Mouse (Mus musculus) MEL (cell line): Measurements from ENCODE around the gene Psmd9. TPM values are rescaled to one million over a fixed set of nuclear protein-coding genes. Genes with fewer than 3 reads are reported as not detected.

Experiments
- DNase-seq: peaks from one replicate; pipeline ENCODE4 v3.0.0; 2011; ENCODE audit warnings: low read depth, low spot score
- H3K27ac ChIP-seq: 2 replicates; pipeline ENCODE4 v1.5.1; 2012; ENCODE audit warnings: low read depth, mild to moderate bottlenecking, control low read depth, low read length, moderate library complexity; ENCODE audit not compliant: control insufficient read depth
- H3K27me3 ChIP-seq, 2 experiments: fragments of 150-350 bp in 1 of 2; sonication (generic) in 1 of 2; 2 replicates each; pipeline ENCODE4 v1.6.1; 2012; ENCODE audit warnings: low read length in 2 of 2, mild to moderate bottlenecking in 2 of 2, improper control_type of control experiment in 1 of 2, moderate library complexity in 1 of 2; ENCODE audit not compliant: insufficient read depth in 2 of 2, control insufficient read depth in 1 of 2
- H3K36me3 ChIP-seq, 2 experiments: 2 replicates each; pipeline ENCODE4 v1.6.1; 2012 to 2014; ENCODE audit warnings: low read length in 2 of 2, improper control_type of control experiment in 1 of 2, inconsistent platforms in 1 of 2, mild to moderate bottlenecking in 1 of 2; ENCODE audit not compliant: insufficient read depth in 2 of 2, control insufficient read depth in 1 of 2
- H3K4me1 ChIP-seq, 2 experiments: fragments of 150-350 bp in 1 of 2; sonication (generic) in 1 of 2; 2 replicates each; pipeline ENCODE4 v1.6.1; 2012; ENCODE audit warnings: low read length in 2 of 2, improper control_type of control experiment in 1 of 2, mild to moderate bottlenecking in 1 of 2; ENCODE audit not compliant: insufficient read depth in 2 of 2, control insufficient read depth in 1 of 2
- H3K4me3 ChIP-seq, 2 experiments: fragments of 150-350 bp in 1 of 2; sonication (generic) in 1 of 2; 2 replicates each; pipeline ENCODE4 v1.5.1; 2012; ENCODE audit warnings: low read depth in 2 of 2, low read length in 2 of 2, mild to moderate bottlenecking in 2 of 2, moderate library complexity in 2 of 2, control low read depth in 1 of 2, improper control_type of control experiment in 1 of 2; ENCODE audit not compliant: control insufficient read depth in 1 of 2, insufficient read depth in 1 of 2
- H3K79me2 ChIP-seq: 2 replicates; pipeline ENCODE4 v1.6.1; 2012; ENCODE audit warnings: mild to moderate bottlenecking, low read length, moderate library complexity; ENCODE audit not compliant: control insufficient read depth, poor library complexity, insufficient read depth
- H3K9ac ChIP-seq: 2 replicates; pipeline ENCODE4 v1.6.1; 2012; ENCODE audit warnings: low read depth, mild to moderate bottlenecking, control low read depth, low read length, moderate library complexity; ENCODE audit not compliant: control insufficient read depth, poor library complexity, severe bottlenecking
- H3K9me3 ChIP-seq: fragments of 150-350 bp; sonication (generic); replicated peaks from 2 replicates; pipeline ENCODE4 v1.6.1; 2012; ENCODE audit warnings: mild to moderate bottlenecking, low read length, improper control_type of control experiment, moderate library complexity; ENCODE audit not compliant: insufficient read depth
- BHLHE40 ChIP-seq: IDR thresholded peaks from 2 replicates; pipeline ENCODE4 v1.6.1; 2012; ENCODE audit warnings: low read depth, mild to moderate bottlenecking, inconsistent platforms, low read length, improper control_type of control experiment, borderline replicate concordance
- CHD1 ChIP-seq: IDR thresholded peaks from 2 replicates; pipeline ENCODE4 v1.6.1; 2012; ENCODE audit warnings: low read depth, mild to moderate bottlenecking, inconsistent platforms, low read length, improper control_type of control experiment
- CHD2 ChIP-seq: IDR thresholded peaks from 2 replicates; pipeline ENCODE4 v1.6.1; 2011; ENCODE audit warnings: low read length, improper control_type of control experiment
- E2F4 ChIP-seq: IDR thresholded peaks from 2 replicates; pipeline ENCODE4 v1.6.1; 2011; ENCODE audit warnings: low read depth, low read length, improper control_type of control experiment, borderline replicate concordance
- ELF1 ChIP-seq: IDR thresholded peaks from 2 replicates; pipeline ENCODE4 v1.6.1; 2014; ENCODE audit warnings: low read depth, mild to moderate bottlenecking, inconsistent platforms, low read length, improper control_type of control experiment, moderate library complexity
- EP300 ChIP-seq, 2 experiments: IDR thresholded peaks; 2 replicates each; pipeline ENCODE4 v1.6.1; 2011; ENCODE audit warnings: improper control_type of control experiment in 2 of 2, low read length in 2 of 2, low read depth in 1 of 2, mild to moderate bottlenecking in 1 of 2
- ETS1 ChIP-seq: IDR thresholded peaks from 2 replicates; pipeline ENCODE4 v1.6.1; 2012; ENCODE audit warnings: low read depth, mild to moderate bottlenecking, inconsistent platforms, low read length, improper control_type of control experiment, moderate library complexity
- GABPA ChIP-seq: IDR thresholded peaks from 2 replicates; pipeline ENCODE4 v1.6.1; 2012; ENCODE audit warnings: low read depth, mild to moderate bottlenecking, inconsistent platforms, low read length, improper control_type of control experiment, moderate library complexity
- GATA1 ChIP-seq: IDR thresholded peaks from 2 replicates; pipeline ENCODE4 v1.6.1; 2011; ENCODE audit warnings: low read depth, low read length, improper control_type of control experiment
- HCFC1 ChIP-seq: IDR thresholded peaks from 2 replicates; pipeline ENCODE4 v1.6.1; 2012; ENCODE audit warnings: low read depth, mild to moderate bottlenecking, inconsistent platforms, low read length, improper control_type of control experiment, moderate library complexity
- JUND ChIP-seq: IDR thresholded peaks from 2 replicates; pipeline ENCODE4 v1.6.1; 2011; ENCODE audit warnings: low read depth, mild to moderate bottlenecking, improper control_type of control experiment, low read length
- KAT2A ChIP-seq: conservative IDR thresholded peaks from 2 replicates; pipeline ENCODE4 v1.6.1; 2012; ENCODE audit warnings: low read depth, low read length, improper control_type of control experiment, inconsistent platforms
- MAFK ChIP-seq: IDR thresholded peaks from 2 replicates; pipeline ENCODE4 v1.6.1; 2011; ENCODE audit warnings: low read depth, mild to moderate bottlenecking, low read length, improper control_type of control experiment, borderline replicate concordance
- MAX ChIP-seq: IDR thresholded peaks from 2 replicates; pipeline ENCODE4 v1.6.1; 2011; ENCODE audit warnings: low read length, improper control_type of control experiment
- MAZ ChIP-seq: IDR thresholded peaks from 2 replicates; pipeline ENCODE4 v1.6.1; 2012; ENCODE audit warnings: low read depth, mild to moderate bottlenecking, inconsistent platforms, low read length, improper control_type of control experiment
- MEF2A ChIP-seq: IDR thresholded peaks from 2 replicates; pipeline ENCODE4 v1.6.1; 2014; ENCODE audit warnings: low read depth, mild to moderate bottlenecking, inconsistent platforms, low read length, improper control_type of control experiment; ENCODE audit not compliant: poor library complexity, insufficient replicate concordance, severe bottlenecking; ENCODE audit errors: extremely low read depth
- MXI1 ChIP-seq: IDR thresholded peaks from 2 replicates; pipeline ENCODE4 v1.6.1; 2011; ENCODE audit warnings: mild to moderate bottlenecking, low read depth, low read length, improper control_type of control experiment
- MYB ChIP-seq: IDR thresholded peaks from 2 replicates; pipeline ENCODE4 v1.6.1; 2011; ENCODE audit warnings: mild to moderate bottlenecking, low read depth, low read length, improper control_type of control experiment
- MYC ChIP-seq: IDR thresholded peaks from 2 replicates; pipeline ENCODE4 v1.6.1; 2011; ENCODE audit warnings: low read depth, mild to moderate bottlenecking, low read length, improper control_type of control experiment, moderate library complexity
- NELFE ChIP-seq: IDR thresholded peaks from 2 replicates; pipeline ENCODE4 v1.6.1; 2011; ENCODE audit warnings: low read depth, low read length, improper control_type of control experiment
- NRF1 ChIP-seq: IDR thresholded peaks from 2 replicates; pipeline ENCODE4 v1.6.1; 2014; ENCODE audit warnings: low read depth, mild to moderate bottlenecking, inconsistent platforms, low read length, improper control_type of control experiment, moderate library complexity; ENCODE audit not compliant: poor library complexity, insufficient read depth, severe bottlenecking
- POLR2A ChIP-seq, 2 experiments: IDR thresholded peaks; 2 replicates each; pipeline ENCODE4 v1.6.1; 2011 to 2012; ENCODE audit warnings: low read length in 2 of 2, mild to moderate bottlenecking in 2 of 2, control low read depth in 1 of 2, improper control_type of control experiment in 1 of 2, low read depth in 1 of 2, moderate library complexity in 1 of 2; ENCODE audit not compliant: control insufficient read depth in 1 of 2, insufficient read depth in 1 of 2, poor library complexity in 1 of 2
- RAD21 ChIP-seq: IDR thresholded peaks from 2 replicates; pipeline ENCODE4 v1.6.1; 2011; ENCODE audit warnings: mild to moderate bottlenecking, low read depth, low read length, improper control_type of control experiment
- RCOR1 ChIP-seq: IDR thresholded peaks from 2 replicates; pipeline ENCODE4 v1.6.1; 2012; ENCODE audit warnings: low read depth, mild to moderate bottlenecking, inconsistent platforms, low read length, improper control_type of control experiment
- SIN3A ChIP-seq: IDR thresholded peaks from 2 replicates; pipeline ENCODE4 v1.6.1; 2012; ENCODE audit warnings: low read length, improper control_type of control experiment, inconsistent platforms
- SMC3 ChIP-seq: IDR thresholded peaks from 2 replicates; pipeline ENCODE4 v1.6.1; 2011; ENCODE audit warnings: low read depth, low read length, improper control_type of control experiment
- TAL1 ChIP-seq: IDR thresholded peaks from 2 replicates; pipeline ENCODE4 v1.6.1; 2012; ENCODE audit warnings: mild to moderate bottlenecking, inconsistent platforms, low read length, moderate library complexity, mixed read lengths
- TBP ChIP-seq: IDR thresholded peaks from 2 replicates; pipeline ENCODE4 v1.8.0; 2011; ENCODE audit warnings: low read depth, low read length, improper control_type of control experiment
- UBTF ChIP-seq: IDR thresholded peaks from 2 replicates; pipeline ENCODE4 v1.6.1; 2012; ENCODE audit warnings: low read depth, mild to moderate bottlenecking, inconsistent platforms, low read length, improper control_type of control experiment, moderate library complexity, borderline replicate concordance; ENCODE audit not compliant: insufficient read depth
- USF1 ChIP-seq: IDR thresholded peaks from 2 replicates; pipeline ENCODE4 v1.6.1; 2014; ENCODE audit warnings: low read depth, mild to moderate bottlenecking, inconsistent platforms, low read length, improper control_type of control experiment, moderate library complexity
- USF2 ChIP-seq, 2 experiments: IDR thresholded peaks; 2 replicates each; pipeline ENCODE4 v1.6.1; 2011 to 2012; ENCODE audit warnings: improper control_type of control experiment in 2 of 2, low read length in 2 of 2, borderline replicate concordance in 1 of 2, inconsistent platforms in 1 of 2, low read depth in 1 of 2, mild to moderate bottlenecking in 1 of 2; ENCODE audit not compliant: insufficient read depth in 1 of 2
- ZC3H11A ChIP-seq: IDR thresholded peaks from 2 replicates; pipeline ENCODE4 v1.6.1; 2012; ENCODE audit warnings: low read depth, mild to moderate bottlenecking, inconsistent platforms, low read length, improper control_type of control experiment
- ZKSCAN1 ChIP-seq: IDR thresholded peaks from 2 replicates; pipeline ENCODE4 v1.6.1; 2012; ENCODE audit warnings: low read depth, mild to moderate bottlenecking, inconsistent platforms, low read length, improper control_type of control experiment, moderate library complexity
- ZMIZ1 ChIP-seq: IDR thresholded peaks from 2 replicates; pipeline ENCODE4 v1.6.1; 2012; ENCODE audit warnings: low read depth, mild to moderate bottlenecking, inconsistent platforms, low read length, improper control_type of control experiment, moderate library complexity
- ZNF384 ChIP-seq: IDR thresholded peaks from 2 replicates; pipeline ENCODE4 v1.6.1; 2012; ENCODE audit warnings: low read depth, mild to moderate bottlenecking, inconsistent platforms, low read length, improper control_type of control experiment
- polyA plus RNA-seq, 2 experiments: library from polyadenylated mRNA; stranded (reverse) in 1 of 2; unstranded in 1 of 2; fragments of >175 nt in 1 of 2; fragments of >200 nt in 1 of 2; gene quantifications; 2 replicates each; pipeline versions ENCODE4 v1.2.1 to v1.2.4; 2012; ENCODE audit warnings: low replicate concordance in 2 of 2, low read depth in 1 of 2; ENCODE audit not compliant: insufficient read length in 2 of 2, insufficient read depth in 1 of 2, missing spikeins in 1 of 2
- total RNA-seq: library from RNA; depleted of rRNA; stranded (reverse); fragments of 300-350 nt; gene quantifications from 2 replicates; pipeline ENCODE4 v1.2.3, GENCODE M21; 2012

Gene Psmd9
- total and polyA plus RNA-seq, 3 experiments, result 32.0 to 54.6 TPM; not detected in 1

GRCm38 (mm10) chr5:123132308-123133071 lies 36.7 kb upstream of the Psmd9 start, which contains the start of gene Rhof:
Rhof (minus strand) TSS chr5:123132692.
- DNase-seq, result peak; percentile 96
- H3K36me3 ChIP-seq, result peaks cover 0 to 43% of the 10 kb centered on the region in 2 experiments; a peak in 2 of 4 replicates
- TF ChIP-seq MAZ (0 out of 2 replicates have a peak, but pooled peaks have one; percentile 45), MAFK (no peak), CHD2 (no peak), EP300 (IDR thresholded peaks at IDR 0.05; ENCODE audit: low read depth in 1 of 2, low read length in 2 of 2) (no peak), RCOR1 (no peak), UBTF (0 out of 2 replicates have a peak, but pooled peaks have one; percentile 48), TBP (no peak), USF1 (no peak), HCFC1 (peak; percentile 49), ZMIZ1 (peak; percentile 64; the same call in 1 of the 2 replicates), GABPA (no peak), RAD21 (peak; percentile 54), MAX (0 out of 2 replicates have a peak, but pooled peaks have one; percentile 10), TAL1 (no peak), GATA1 (0 out of 2 replicates have a peak, but pooled peaks have one; percentile 25), USF2 (IDR thresholded peaks at IDR 0.05; ENCODE audit: borderline replicate concordance in 1 of 2, insufficient read depth in 1 of 2, low read depth in 1 of 2, low read length in 2 of 2) (no peak), E2F4 (no peak), MXI1 (no peak; the same call in 1 of the 2 replicates), NELFE (no peak), ETS1 (no peak), CHD1 (no peak), POLR2A (IDR thresholded peaks at IDR 0.05; ENCODE audit: control insufficient read depth in 1 of 2, insufficient read depth in 1 of 2, low read depth in 1 of 2, low read length in 2 of 2, poor library complexity in 1 of 2) (peak in 1 of 2 experiments; percentile 60; a peak in 2 of 4 replicates), ELF1 (no peak), NRF1 (0 out of 2 replicates have a peak, but pooled peaks have one; percentile 40), MYC (no peak), BHLHE40 (no peak), MYB (no peak), ZNF384 (0 out of 2 replicates have a peak, but pooled peaks have one; percentile 24), KAT2A (no peak), MEF2A (no peak), SIN3A (peak; percentile 34; the same call in 1 of the 2 replicates), ZKSCAN1 (no peak), ZC3H11A (peak; percentile 59), JUND (no peak), SMC3 (peak; percentile 74)

More at GRCm38 (mm10) chr5:123132308-123133071, 36.7 kb upstream of the Psmd9 start, which contains the start of gene Rhof:
- Histone ChIP-seq H3K9me3 (no peaks in the 10 kb centered on the region), H3K4me3 (peak within 1 kb of the TSS; percentile 54 to 56), H3K9ac (peak within 1 kb of the TSS; percentile 53), H3K27ac (peak within 1 kb of the TSS; percentile 52), H3K79me2 (peaks cover 11% of the 10 kb centered on the region), H3K4me1 (peaks cover 7 to 55% of the 10 kb centered on the region in 2 experiments), H3K27me3 (no peaks in the 10 kb centered on the region)
